Mouse (Mus musculus): ENCODE results near the gene Rrp9. TPM values are rescaled to one million over a fixed set of nuclear protein-coding genes. Genes with fewer than 3 reads are reported as not detected.

Gene Rrp9
- polyA plus RNA-seq, 1 experiment from 2014 or later = 45.6 TPM

DNA sequence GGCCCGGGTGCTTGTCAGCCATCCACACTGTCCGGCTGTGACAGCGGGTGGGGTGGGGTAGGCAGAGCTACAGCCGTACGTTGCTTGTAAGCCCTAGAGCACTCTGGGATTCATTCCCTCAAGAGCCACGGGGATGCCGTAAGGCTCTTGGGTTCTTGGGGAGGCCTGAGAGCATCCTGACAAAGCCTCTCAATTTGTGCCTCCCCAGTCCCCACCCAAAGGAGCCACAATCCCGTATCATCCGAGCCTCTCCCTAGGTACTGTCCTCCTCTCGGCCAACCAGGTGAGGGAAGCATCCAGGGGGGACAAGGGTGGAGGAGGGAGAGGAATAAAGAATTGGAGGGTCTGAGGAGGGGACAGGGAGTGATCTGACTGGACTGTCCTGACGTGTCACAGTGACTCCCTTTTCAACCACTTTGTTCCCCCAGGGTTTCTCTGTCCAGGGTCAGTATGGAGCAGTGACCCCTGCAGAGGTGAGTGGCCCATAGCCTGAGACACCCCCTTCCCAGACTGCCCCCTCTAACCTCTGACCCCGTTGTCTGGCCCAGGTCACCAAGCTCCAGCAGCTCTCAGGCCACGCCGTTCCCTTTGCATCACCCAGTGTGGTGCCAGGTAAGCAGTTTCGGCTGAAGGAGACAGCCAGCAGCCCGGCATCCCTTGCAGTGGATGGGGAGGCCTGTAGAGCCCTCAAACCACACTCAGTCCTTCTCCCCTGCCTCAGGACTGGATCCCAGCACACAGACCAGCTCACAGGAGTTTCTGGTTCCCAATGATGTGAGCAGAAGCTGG lies 13.9 kb upstream of the Rrp9 start:
- H3K27me3 ChIP-seq (replicated peaks; ENCODE audit: control insufficient read depth, insufficient read depth, low read length) = no peaks in the 10 kb centered on the region
- ATAC-seq (no peak), DNase-seq (ENCODE audit: low spot score) (no peak)
- H3K4me1 ChIP-seq (ENCODE audit: control insufficient read depth, insufficient read depth, low read length) = peaks cover 28% of the 10 kb centered on the region
- H3K9ac ChIP-seq (ENCODE audit: low read length) = no peak overlapping the region
- H3K9me3 ChIP-seq (replicated peaks; ENCODE audit: control insufficient read depth, low read length) = no peaks in the 10 kb centered on the region
- no peak overlapping the region for H3K4me3 ChIP-seq (ENCODE audit: low read depth, low read length)
- H3K4me2 ChIP-seq (ENCODE audit: low read length) = no peak overlapping the region
- H3K36me3 ChIP-seq (ENCODE audit: control insufficient read depth, insufficient read depth, low read length) = peaks cover 48% of the 10 kb centered on the region
- H3K27ac ChIP-seq (ENCODE audit: low read depth, low read length) = no peak overlapping the region
- 86% methylated on average over 16 of the region's 16 CpGs for WGBS

DNA sequence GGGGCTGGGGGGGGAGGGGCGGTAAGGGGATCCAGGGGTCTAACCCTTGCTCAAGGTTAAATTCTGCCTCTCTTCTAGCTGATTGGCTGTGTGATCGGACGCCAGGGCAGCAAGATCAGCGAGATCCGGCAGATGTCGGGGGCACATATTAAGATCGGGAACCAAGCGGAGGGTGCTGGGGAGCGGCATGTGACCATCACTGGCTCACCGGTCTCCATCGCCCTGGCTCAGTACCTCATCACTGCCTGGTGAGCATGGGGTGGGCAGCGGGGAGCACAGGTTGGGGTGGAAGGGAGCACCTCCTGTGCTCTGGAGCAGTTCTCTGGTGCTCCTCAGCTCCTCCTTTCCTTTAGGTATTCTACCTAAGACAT lies 13.3 kb upstream of the Rrp9 start:
- Histone ChIP-seq H3K4me3 (ENCODE audit: low read depth, low read length) (no peak overlapping the region), H3K4me1 (ENCODE audit: control insufficient read depth, insufficient read depth, low read length) (peaks cover 22% of the 10 kb centered on the region), H3K9me3 (replicated peaks; ENCODE audit: control insufficient read depth, low read length) (no peaks in the 10 kb centered on the region), H3K27ac (ENCODE audit: low read depth, low read length) (no peak overlapping the region), H3K9ac (ENCODE audit: low read length) (no peak overlapping the region), H3K36me3 (ENCODE audit: control insufficient read depth, insufficient read depth, low read length) (peaks cover 48% of the 10 kb centered on the region), H3K27me3 (replicated peaks; ENCODE audit: control insufficient read depth, insufficient read depth, low read length) (no peaks in the 10 kb centered on the region), H3K4me2 (ENCODE audit: low read length) (no peak overlapping the region)
- no peak for ATAC-seq
- 92% methylated on average over 12 of the region's 12 CpGs for WGBS
- no peak for DNase-seq (ENCODE audit: low spot score)

DNA sequence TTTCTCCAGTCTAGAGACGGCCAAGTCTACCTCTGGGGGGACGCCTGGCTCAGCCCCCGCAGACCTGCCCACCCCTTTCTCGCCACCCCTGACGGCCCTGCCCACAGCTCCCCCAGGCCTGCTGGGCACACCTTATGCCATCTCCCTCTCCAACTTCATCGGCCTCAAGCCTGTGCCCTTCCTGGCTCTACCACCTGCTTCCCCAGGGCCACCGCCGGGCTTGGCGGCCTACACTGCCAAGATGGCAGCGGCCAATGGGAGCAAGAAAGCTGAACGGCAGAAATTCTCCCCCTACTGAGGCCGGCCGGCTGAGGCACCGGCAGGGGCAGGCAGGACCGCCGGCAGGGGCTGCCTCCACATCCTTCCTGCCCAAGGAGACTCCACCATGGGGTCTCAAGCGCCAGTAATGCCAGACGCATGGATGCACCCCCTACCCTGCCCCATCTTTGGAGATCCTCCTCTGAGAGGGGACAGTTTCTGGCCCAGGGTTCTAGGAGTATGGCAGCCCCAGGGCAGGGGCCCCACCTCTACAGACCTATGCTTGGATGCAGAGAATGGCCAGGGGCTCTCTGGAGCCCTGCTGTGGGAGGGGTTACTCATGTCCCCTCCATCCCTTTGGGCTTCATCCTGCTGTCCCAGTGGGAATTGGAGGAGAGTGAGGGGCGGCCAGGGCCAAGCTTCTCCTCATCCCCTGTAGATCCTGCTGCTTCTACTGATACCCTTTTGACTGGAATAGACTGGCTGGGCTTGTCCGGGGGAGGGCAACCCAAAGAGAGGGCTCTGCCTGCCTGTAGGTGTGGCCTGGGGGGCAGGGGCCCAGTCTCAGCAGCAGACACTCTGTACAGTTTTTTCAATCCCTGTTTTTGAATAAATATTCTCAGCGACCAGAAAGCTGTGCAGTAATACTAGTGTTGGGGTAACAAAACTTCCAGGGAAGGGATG lies 12.4 kb upstream of the Rrp9 start:
- WGBS = 78% methylated on average over 21 of the region's 21 CpGs
- Histone ChIP-seq H3K4me3 (ENCODE audit: low read depth, low read length) (no peak overlapping the region), H3K4me1 (ENCODE audit: control insufficient read depth, insufficient read depth, low read length) (peaks cover 14% of the 10 kb centered on the region), H3K36me3 (ENCODE audit: control insufficient read depth, insufficient read depth, low read length) (peaks cover 48% of the 10 kb centered on the region), H3K27ac (ENCODE audit: low read depth, low read length) (no peak overlapping the region), H3K27me3 (replicated peaks; ENCODE audit: control insufficient read depth, insufficient read depth, low read length) (no peaks in the 10 kb centered on the region), H3K4me2 (ENCODE audit: low read length) (no peak overlapping the region), H3K9ac (ENCODE audit: low read length) (no peak overlapping the region), H3K9me3 (replicated peaks; ENCODE audit: control insufficient read depth, low read length) (no peaks in the 10 kb centered on the region)
- ATAC-seq = no peak
- no peak for DNase-seq (ENCODE audit: low spot score)

DNA sequence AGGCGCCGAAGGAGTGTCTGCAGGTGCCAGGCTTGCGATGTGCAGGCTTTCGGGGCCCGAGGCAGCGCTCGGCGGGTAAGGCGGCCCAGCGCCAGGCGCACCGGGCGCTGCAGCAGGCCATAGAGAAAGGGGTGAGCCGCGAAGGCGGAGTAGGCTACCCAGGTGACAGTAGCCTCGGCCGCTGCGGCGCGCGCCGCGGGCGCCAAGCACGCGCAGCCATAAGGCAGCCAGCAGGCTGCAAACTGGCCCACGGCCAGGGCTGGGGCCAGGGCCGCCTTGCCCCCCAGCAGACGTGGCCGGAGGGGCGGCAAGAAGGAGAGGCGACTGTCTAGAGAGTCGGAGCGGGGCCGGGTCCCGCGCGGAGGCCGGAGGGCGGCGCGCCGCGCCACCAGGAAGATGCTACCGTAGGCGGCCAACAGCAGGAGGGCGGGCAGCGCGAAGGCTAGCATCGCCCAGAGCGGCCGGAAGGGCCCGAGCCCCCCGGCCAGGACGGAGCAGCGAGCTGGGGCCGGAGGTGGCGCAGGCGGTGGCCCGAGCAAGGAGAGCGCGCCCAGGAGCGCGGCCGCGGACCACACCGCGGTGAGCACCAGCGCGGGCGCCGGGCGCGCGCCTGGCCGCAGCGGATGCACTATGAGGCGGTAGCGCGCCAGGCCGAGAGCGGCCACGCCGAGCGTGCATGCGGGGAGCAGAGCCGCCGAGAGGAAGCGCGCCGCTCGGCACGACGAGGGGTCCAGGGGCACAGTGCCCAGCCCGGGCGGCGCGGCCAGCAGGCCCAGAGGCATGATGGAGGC lies 10.8 kb upstream of the Rrp9 start:
- Histone ChIP-seq H3K4me2 (ENCODE audit: low read length) (peak overlapping the region; percentile 96), H3K4me1 (ENCODE audit: control insufficient read depth, insufficient read depth, low read length) (peaks cover 12% of the 10 kb centered on the region), H3K4me3 (ENCODE audit: low read depth, low read length) (peak overlapping the region; percentile 43), H3K27me3 (replicated peaks; ENCODE audit: control insufficient read depth, insufficient read depth, low read length) (no peaks in the 10 kb centered on the region), H3K9me3 (replicated peaks; ENCODE audit: control insufficient read depth, low read length) (no peaks in the 10 kb centered on the region), H3K27ac (ENCODE audit: low read depth, low read length) (peak overlapping the region; percentile 76), H3K36me3 (ENCODE audit: control insufficient read depth, insufficient read depth, low read length) (peaks cover 45% of the 10 kb centered on the region), H3K9ac (ENCODE audit: low read length) (peak overlapping the region; percentile 86)
- DNase-seq (ENCODE audit: low spot score) = peak; percentile 84
- whole genome bisulfite sequencing = under 1% methylated on average over 98 of the region's 99 CpGs
- peak; percentile 77 for ATAC-seq

DNA sequence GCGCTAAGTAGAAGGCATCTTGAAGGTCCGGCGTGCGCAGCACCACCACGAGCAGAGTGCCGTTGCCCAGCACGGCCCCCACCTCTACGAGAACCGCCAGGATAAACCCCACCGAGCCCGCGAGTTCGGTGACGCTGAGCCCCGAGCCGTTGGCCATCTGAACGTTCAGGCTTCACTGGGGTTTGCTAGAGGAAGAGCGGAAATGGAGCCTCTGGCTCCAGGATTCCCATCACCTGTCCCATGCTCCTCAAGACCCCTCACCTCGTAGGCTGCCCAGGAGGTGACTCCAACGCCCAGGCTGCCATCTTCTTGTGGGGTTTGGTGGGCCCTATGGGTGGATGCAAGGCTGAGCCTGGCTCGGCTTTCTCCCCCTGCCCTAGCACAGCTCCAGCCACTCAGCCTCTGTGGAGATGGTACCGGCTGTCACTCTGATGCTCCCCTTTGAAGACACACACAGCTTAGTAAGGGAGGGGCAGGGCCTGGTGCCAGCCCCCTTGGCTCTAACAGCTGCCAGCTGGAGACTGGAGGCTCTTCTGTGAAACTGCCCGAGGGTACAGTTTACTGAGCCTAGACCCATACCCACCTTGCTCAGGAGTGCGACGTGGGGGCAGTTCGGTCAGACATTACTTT lies 10.1 kb upstream of the Rrp9 start, which contains the start of gene Gpr62:
Gene Gpr62 (minus strand): TSS at position 368 of the 630 bp plus-strand sequence.
- Histone ChIP-seq H3K27me3 (replicated peaks; ENCODE audit: control insufficient read depth, insufficient read depth, low read length) (no peaks in the 10 kb centered on the region), H3K27ac (ENCODE audit: low read depth, low read length) (peak within 1 kb of the TSS; percentile 76), H3K9ac (ENCODE audit: low read length) (peak within 1 kb of the TSS; percentile 86), H3K4me2 (ENCODE audit: low read length) (peak within 1 kb of the TSS; percentile 96), H3K4me3 (ENCODE audit: low read depth, low read length) (peak within 1 kb of the TSS; percentile 43), H3K36me3 (ENCODE audit: control insufficient read depth, insufficient read depth, low read length) (peaks cover 37% of the 10 kb centered on the region), H3K4me1 (ENCODE audit: control insufficient read depth, insufficient read depth, low read length) (peaks cover 12% of the 10 kb centered on the region), H3K9me3 (replicated peaks; ENCODE audit: control insufficient read depth, low read length) (no peaks in the 10 kb centered on the region)
- peak; percentile 71 for DNase-seq (ENCODE audit: low spot score)
- ATAC-seq = peak; percentile 65
- WGBS = 27% methylated on average over 26 of the region's 26 CpGs

DNA sequence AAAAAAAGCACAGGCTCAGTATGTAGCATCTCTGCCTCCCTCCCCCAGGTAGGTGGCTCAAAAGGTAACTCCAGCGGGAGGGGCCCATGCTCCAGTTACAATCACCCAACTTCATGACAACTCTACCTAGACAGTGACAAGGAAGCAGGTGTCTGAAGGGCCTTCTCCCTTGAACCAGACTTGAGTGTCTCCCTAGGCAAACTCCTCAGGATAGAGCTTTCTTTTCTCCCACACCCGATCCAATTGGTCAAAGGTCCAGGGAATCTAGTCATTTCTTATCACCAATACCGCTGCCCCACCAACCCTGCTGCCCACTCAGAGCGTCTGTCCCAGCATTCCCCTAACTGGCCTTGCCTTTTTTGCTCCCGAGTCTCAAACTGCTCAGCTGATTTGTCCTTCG lies 9.0 kb upstream of the Rrp9 start:
- no peaks in the 10 kb centered on the region for H3K27me3 ChIP-seq (replicated peaks; ENCODE audit: control insufficient read depth, insufficient read depth, low read length)
- no peak overlapping the region for H3K4me2 ChIP-seq (ENCODE audit: low read length)
- no peak overlapping the region for H3K9ac ChIP-seq (ENCODE audit: low read length)
- H3K27ac ChIP-seq (ENCODE audit: low read depth, low read length) = no peak overlapping the region
- H3K4me3 ChIP-seq (ENCODE audit: low read depth, low read length) = no peak overlapping the region
- peaks cover 12% of the 10 kb centered on the region for H3K4me1 ChIP-seq (ENCODE audit: control insufficient read depth, insufficient read depth, low read length)
- ATAC-seq = no peak
- 95% methylated on average over 6 of the region's 6 CpGs for WGBS
- H3K36me3 ChIP-seq (ENCODE audit: control insufficient read depth, insufficient read depth, low read length) = peaks cover 27% of the 10 kb centered on the region
- no peak for DNase-seq (ENCODE audit: low spot score)
- no peaks in the 10 kb centered on the region for H3K9me3 ChIP-seq (replicated peaks; ENCODE audit: control insufficient read depth, low read length)

DNA sequence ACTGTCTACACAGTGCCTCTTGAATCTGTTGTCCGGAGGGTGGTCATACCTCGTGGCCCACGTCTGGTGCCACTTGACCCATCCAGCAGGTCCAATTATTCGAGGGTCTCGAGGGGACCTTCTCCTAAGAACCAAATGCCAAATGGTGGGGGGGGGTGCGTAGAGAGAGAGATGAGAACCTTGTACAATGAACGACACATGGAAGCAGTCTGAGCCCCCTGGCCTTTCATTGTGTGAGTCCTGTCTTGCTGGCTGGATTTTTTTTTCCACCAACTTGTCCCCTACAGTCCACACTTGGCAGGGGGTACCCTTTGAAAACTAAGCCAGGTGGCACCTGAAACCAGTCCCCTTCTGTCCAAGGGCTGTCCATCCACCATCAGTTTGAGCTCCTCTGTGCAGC lies 8.0 kb upstream of the Rrp9 start:
- H3K4me3 ChIP-seq (ENCODE audit: low read depth, low read length) = no peak overlapping the region
- H3K27me3 ChIP-seq (replicated peaks; ENCODE audit: control insufficient read depth, insufficient read depth, low read length) = no peaks in the 10 kb centered on the region
- no peaks in the 10 kb centered on the region for H3K9me3 ChIP-seq (replicated peaks; ENCODE audit: control insufficient read depth, low read length)
- no peak overlapping the region for H3K27ac ChIP-seq (ENCODE audit: low read depth, low read length)
- no peak overlapping the region for H3K9ac ChIP-seq (ENCODE audit: low read length)
- WGBS = 92% methylated on average over 7 of the region's 7 CpGs
- no peak overlapping the region for H3K4me2 ChIP-seq (ENCODE audit: low read length)
- H3K4me1 ChIP-seq (ENCODE audit: control insufficient read depth, insufficient read depth, low read length) = peaks cover 12% of the 10 kb centered on the region
- no peak for ATAC-seq
- peaks cover 17% of the 10 kb centered on the region for H3K36me3 ChIP-seq (ENCODE audit: control insufficient read depth, insufficient read depth, low read length)
- DNase-seq (ENCODE audit: low spot score) = no peak

DNA sequence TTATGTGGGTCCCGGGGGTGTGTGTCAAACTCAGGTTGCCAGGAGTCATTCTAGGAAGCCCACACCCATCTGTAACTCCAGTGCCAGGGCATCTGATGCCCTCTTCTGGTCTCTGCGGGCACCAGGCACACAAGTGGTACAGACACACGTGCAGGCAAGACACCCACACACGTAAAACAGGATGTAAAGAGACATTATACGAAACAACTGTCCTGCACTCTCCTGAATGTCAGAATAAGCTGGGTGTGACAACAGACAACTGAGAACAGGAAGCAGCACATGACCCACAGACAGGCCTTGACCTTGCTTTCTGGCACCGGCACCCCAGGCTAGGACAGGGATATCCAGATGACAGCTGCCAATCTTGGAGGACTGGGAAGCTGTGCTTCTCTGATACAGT lies 6.4 kb upstream of the Rrp9 start:
- Histone ChIP-seq H3K36me3 (ENCODE audit: control insufficient read depth, insufficient read depth, low read length) (peaks cover 2% of the 10 kb centered on the region), H3K4me3 (ENCODE audit: low read depth, low read length) (no peak overlapping the region), H3K4me2 (ENCODE audit: low read length) (no peak overlapping the region), H3K27ac (ENCODE audit: low read depth, low read length) (no peak overlapping the region), H3K27me3 (replicated peaks; ENCODE audit: control insufficient read depth, insufficient read depth, low read length) (no peaks in the 10 kb centered on the region), H3K9me3 (replicated peaks; ENCODE audit: control insufficient read depth, low read length) (no peaks in the 10 kb centered on the region), H3K9ac (ENCODE audit: low read length) (no peak overlapping the region), H3K4me1 (ENCODE audit: control insufficient read depth, insufficient read depth, low read length) (peaks cover 12% of the 10 kb centered on the region)
- ATAC-seq = no peak
- no peak for DNase-seq (ENCODE audit: low spot score)
- WGBS = 80% methylated on average over 6 of the region's 6 CpGs
